Mouse (Mus musculus): Measurements from ENCODE around the gene Slc35e3. TPM values are rescaled to one million over a fixed set of nuclear protein-coding genes. Genes with fewer than 3 reads are reported as not detected.
"Not testable (repeated sequence)": the region's sequence is repeated elsewhere in the genome, so short reads cannot be mapped to it uniquely, and the experiment has no call there.

The Slc35e3 gene
- polyA plus RNA-seq, 1 experiment from 2014 or later: 26.9 TPM

DNA sequence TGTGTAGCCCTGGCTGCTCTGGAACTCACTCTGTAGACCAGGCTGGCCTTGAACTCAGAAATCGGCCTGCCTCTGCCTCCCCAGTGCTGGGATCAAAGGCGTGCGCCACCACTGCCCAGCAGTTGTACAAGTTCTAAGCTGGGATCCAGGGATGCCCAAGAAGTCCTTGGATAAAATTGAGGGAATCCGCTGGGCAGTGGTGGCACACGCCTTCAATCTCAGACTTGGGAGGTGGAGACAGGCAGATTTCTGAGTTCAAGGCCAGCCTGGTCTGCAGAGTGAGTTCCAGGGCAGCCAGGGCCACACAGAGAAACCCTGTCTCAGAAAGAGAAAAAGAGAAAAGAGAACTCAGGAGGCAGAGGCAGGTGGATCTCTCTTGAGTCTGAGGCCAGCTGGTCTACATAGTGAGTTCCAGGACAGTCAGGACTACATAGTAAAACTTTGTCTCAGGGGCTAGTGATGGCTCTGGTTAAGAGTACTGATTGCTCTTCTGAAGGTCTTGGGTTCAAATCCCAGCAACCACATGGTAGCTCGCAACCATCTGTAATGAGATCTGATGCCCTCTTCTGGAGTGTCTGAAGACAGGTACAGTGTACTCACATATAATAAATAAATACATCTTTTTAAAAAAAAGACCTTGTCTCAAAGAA, 41.7 kb downstream of the Slc35e3 start:
- WGBS: over 99% methylated on average over 6 of the region's 6 CpGs
- H3K27ac ChIP-seq (replicated peaks): not testable (repeated sequence)
- peaks cover 58% of the 10 kb centered on the region for H3K36me3 ChIP-seq

DNA sequence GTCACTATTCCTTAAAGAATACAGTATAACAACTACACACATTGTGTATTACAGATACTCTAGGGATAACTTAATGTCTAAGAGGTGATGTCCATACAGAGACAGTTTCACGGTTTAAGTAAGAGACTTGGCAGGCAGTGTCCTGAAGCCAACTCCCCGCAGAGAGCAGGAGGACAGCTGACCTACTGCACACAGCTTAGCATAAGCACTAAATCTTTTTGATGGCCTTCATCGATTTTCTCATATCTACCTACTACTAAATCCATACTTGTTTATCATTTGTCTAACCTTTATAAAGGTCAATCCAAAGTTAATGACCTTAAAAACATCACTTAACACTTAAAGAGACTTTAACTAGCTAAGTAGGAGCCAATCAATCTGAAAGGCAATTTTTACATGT, 42.7 kb downstream of the Slc35e3 start:
- Histone ChIP-seq H3K4me2 (no peak overlapping the region), H3K9ac (replicated peaks) (no peak overlapping the region), H3K9me3 (replicated peaks) (no peaks in the 10 kb centered on the region), H3K27me3 (replicated peaks) (no peaks in the 10 kb centered on the region), H3K27ac (replicated peaks) (no peak overlapping the region), H3K4me1 (peaks cover 13% of the 10 kb centered on the region), H3K36me3 (peaks cover 66% of the 10 kb centered on the region), H3K4me3 (replicated peaks) (no peak overlapping the region)
- 86% methylated on average over 3 of the region's 3 CpGs for WGBS
- ATAC-seq (ENCODE audit: low FRiP score): no peak

More for the DNA sequence above, 41.7 kb downstream of the Slc35e3 start:
- H3K9me3 ChIP-seq (replicated peaks); H3K9ac ChIP-seq (replicated peaks); ATAC-seq (ENCODE audit: low FRiP score); H3K27me3 ChIP-seq (replicated peaks); H3K4me3 ChIP-seq (replicated peaks); H3K4me2 ChIP-seq: not testable (repeated sequence)
- H3K4me1 ChIP-seq: peaks cover 22% of the 10 kb centered on the region

DNA sequence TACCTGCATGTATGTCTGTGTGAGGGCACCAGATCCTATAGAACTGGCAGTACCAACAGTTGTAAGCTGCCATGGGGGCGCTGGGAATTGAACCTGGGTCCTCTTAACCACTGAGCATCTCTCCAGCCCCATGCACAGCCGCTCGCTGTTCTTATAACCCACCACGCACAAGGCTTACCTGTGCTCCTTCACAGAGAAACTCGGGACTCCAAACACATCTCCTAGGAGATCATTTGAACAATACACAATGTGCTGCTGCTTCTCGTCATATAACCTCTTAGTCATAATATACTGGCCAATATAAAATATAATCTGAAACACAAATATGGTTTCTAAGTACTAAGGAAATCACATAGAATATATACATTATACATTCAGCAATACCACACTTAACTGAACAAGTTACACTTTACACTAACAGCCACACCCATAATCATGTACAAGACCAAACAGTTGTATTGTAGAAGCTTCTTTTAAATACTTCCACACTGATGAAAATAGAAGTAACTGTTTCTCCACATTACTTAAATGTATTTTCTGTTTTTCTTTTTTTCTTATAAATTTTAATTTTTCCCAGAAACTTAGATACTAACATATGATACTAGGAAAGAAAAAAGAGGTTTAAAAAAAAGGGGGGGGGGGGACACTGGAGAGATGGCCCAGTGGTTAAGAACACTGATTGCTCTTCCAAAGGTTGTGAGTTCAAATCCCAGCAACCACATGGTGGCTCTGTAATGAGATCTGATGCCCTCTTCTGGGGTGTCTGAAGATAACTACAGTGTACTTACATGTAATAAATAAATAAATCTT, 43.9 kb downstream of the Slc35e3 start:
- Histone ChIP-seq H3K9ac (replicated peaks) (no peak overlapping the region), H3K4me3 (replicated peaks) (no peak overlapping the region), H3K27ac (replicated peaks) (no peak overlapping the region), H3K36me3 (peaks cover 76% of the 10 kb centered on the region), H3K9me3 (replicated peaks) (no peaks in the 10 kb centered on the region), H3K4me1 (peaks cover 11% of the 10 kb centered on the region), H3K4me2 (no peak overlapping the region), H3K27me3 (replicated peaks) (no peaks in the 10 kb centered on the region)
- WGBS: 94% methylated on average over 6 of the region's 6 CpGs
- no peak for ATAC-seq (ENCODE audit: low FRiP score)

DNA sequence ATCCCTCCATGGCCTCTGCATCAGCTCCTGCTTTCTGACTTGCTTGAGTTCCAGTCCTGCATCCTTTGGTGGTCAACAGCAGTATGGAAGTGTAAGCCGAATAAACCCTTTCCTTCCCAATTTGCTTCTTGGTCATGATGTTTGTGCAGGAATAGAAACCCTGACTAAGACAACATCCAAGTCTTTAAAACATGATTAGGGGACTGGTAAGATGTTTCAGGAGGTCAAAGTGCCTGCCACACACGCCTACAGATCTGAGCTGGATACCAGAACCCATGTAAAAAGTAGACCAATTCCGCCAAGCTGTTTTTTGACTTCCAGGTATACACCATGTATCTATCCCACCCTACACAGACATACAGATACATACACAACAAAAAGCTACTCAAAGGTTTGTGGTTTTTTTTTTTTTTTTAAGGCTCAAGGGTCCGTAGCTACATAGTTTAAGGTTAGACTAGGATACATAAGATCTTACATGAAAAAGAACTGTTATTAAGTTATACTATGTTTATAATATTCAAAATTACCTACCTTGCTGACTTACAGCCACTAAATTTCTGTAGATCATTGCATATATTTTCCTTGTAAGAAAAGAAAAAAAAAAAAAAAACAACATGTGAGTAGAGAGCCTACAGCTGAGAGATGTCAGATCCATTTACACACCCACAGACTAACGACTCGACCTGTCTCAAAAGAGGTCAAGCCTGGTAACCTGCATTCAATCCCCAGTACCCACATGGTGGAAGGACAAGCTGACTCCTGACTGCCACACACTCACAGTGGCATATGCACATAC, 44.9 kb downstream of the Slc35e3 start:
- no peak for ATAC-seq (ENCODE audit: low FRiP score)

DNA sequence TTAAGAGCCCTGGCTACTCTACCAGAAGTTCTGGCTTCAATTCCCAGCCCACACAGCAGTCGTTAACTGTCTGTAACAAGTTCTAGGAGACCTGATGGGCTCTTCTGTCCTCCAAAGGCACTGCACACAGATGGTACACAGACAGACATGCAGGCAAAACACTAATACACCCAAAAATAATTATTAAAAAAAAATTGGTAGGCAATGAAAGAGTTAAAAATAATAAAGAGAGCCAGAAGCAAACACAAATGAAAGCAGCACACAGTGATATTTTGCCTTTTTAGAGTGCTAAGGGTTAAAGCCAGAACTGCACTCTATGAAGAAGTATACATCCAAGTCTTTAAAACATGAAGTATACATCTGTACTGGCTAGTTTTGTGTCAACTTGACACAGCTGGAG, 45.7 kb downstream of the Slc35e3 start:
- WGBS: 88% methylated on average over 1 of the region's 1 CpGs
- peaks cover 88% of the 10 kb centered on the region for H3K36me3 ChIP-seq
- no peaks in the 10 kb centered on the region for H3K27me3 ChIP-seq (replicated peaks)
- no peak overlapping the region for H3K4me3 ChIP-seq (replicated peaks)
- no peak overlapping the region for H3K9ac ChIP-seq (replicated peaks)
- ATAC-seq (ENCODE audit: low FRiP score): no peak
- H3K9me3 ChIP-seq (replicated peaks): no peaks in the 10 kb centered on the region
- no peak overlapping the region for H3K4me2 ChIP-seq
- no peak overlapping the region for H3K27ac ChIP-seq (replicated peaks)
- H3K4me1 ChIP-seq: no peaks in the 10 kb centered on the region

More for the DNA sequence above, 44.9 kb downstream of the Slc35e3 start:
- Histone ChIP-seq H3K4me2 (no peak overlapping the region), H3K4me1 (peaks cover 1% of the 10 kb centered on the region; the same call in 1 of the 2 replicates), H3K9me3 (replicated peaks) (no peaks in the 10 kb centered on the region), H3K36me3 (peaks cover 82% of the 10 kb centered on the region), H3K27me3 (replicated peaks) (no peaks in the 10 kb centered on the region), H3K27ac (replicated peaks) (no peak overlapping the region), H3K4me3 (replicated peaks) (no peak overlapping the region), H3K9ac (replicated peaks) (no peak overlapping the region)
- 95% methylated on average over 6 of the region's 6 CpGs for WGBS

DNA sequence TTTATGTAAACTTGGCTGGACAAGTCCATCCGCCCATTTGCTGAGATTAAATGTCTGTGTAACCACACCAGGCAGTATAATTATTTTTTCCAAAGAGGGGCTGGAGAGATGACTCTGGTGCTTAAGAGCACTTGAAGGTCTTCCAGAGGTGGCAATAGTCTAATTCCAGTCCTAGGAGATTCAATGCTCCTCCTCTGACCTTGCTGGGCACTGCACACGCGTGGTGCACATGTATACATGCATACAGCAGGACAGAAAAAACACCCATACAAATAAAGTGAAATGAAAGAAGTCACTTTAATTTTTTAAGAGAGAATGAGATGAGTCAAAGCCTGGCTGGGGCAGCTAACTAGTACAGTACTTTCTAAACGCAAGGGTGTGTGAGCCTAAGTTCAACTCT, 46.3 kb downstream of the Slc35e3 start:
- no peak overlapping the region for H3K9ac ChIP-seq (replicated peaks)
- H3K4me3 ChIP-seq (replicated peaks): no peak overlapping the region
- H3K4me2 ChIP-seq: no peak overlapping the region
- no peaks in the 10 kb centered on the region for H3K4me1 ChIP-seq
- no peaks in the 10 kb centered on the region for H3K27me3 ChIP-seq (replicated peaks)
- H3K27ac ChIP-seq (replicated peaks): no peak overlapping the region
- no peaks in the 10 kb centered on the region for H3K9me3 ChIP-seq (replicated peaks)
- no peak for ATAC-seq (ENCODE audit: low FRiP score)
- 95% methylated on average over 4 of the region's 4 CpGs for WGBS
- peaks cover 88% of the 10 kb centered on the region for H3K36me3 ChIP-seq

DNA sequence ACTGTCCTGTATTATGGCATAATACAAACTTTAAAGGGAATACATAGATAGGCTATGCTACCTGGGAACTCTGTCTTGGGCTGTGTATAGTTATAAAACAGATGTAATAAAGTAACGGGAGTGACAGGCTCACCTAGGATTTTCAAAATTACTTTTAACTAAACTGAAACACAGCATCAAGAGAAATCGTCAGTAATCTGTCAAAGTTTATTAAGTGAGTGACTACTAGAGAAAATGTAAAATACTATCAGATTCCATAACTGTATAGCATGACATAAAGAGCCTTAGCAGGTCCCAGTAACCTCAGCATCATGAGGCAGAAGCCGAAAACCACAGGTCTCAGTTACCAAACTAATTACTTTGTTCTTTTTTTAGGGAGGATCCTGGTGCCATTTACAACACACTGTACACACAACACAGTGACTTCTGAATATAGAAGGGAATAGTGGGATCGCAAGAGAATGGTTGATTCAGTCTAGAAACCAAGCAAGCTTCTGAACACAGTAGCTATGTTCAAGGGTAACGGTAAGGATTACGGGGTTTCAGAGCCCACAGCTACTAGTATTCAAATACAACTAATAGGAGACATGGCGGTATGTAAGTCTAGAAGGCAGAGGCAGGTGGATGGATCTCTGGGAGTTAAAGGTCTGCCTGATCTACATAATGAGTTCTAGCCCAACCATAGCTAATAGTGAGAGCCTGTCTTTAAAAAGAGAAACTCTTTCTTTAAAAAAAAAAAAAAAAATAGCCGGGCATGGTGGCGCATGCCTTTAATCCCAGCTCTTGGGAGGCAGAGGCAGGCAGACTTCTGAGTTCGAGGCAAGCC, 47.6 kb downstream of the Slc35e3 start:
- no peaks in the 10 kb centered on the region for H3K4me1 ChIP-seq
- H3K27me3 ChIP-seq (replicated peaks): no peaks in the 10 kb centered on the region
- no peak overlapping the region for H3K4me3 ChIP-seq (replicated peaks)
- H3K36me3 ChIP-seq: peaks cover 87% of the 10 kb centered on the region
- no peak overlapping the region for H3K4me2 ChIP-seq
- no peak overlapping the region for H3K27ac ChIP-seq (replicated peaks)
- no peak for ATAC-seq (ENCODE audit: low FRiP score)
- H3K9ac ChIP-seq (replicated peaks): no peak overlapping the region
- 96% methylated on average over 10 of the region's 10 CpGs for WGBS
- H3K9me3 ChIP-seq (replicated peaks): no peaks in the 10 kb centered on the region

DNA sequence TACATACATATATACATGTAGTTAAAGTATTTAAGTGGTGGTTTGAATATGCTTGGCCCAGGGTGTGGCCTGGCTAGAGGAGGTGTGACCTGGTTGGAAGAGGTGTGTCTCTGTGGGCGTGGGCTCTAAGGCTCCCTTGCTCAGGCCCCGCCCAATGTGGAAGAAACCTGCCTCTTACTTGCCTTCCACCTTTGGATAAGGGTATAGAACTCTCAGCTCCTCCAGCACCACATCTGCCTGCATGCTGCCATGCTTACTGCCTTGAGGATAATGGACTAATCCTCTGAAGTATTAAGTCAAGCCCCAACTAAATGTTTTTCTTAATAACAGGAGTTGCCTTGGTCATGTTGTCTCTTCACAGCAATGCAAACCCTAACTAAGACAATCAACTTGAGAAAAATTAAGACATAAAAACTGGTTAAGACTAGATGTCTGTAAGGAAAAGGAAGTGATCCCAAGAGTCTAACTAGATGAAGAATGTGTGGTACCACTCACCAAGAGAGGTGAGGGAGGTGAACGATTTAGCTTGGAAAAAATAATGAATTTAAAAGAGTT, 48.5 kb downstream of the Slc35e3 start:
- 95% methylated on average over 3 of the region's 3 CpGs for WGBS
- Histone ChIP-seq H3K4me3 (replicated peaks) (no peak overlapping the region), H3K27me3 (replicated peaks) (no peaks in the 10 kb centered on the region), H3K4me1 (no peaks in the 10 kb centered on the region), H3K9me3 (replicated peaks) (no peaks in the 10 kb centered on the region), H3K36me3 (peaks cover 85% of the 10 kb centered on the region), H3K4me2 (no peak overlapping the region), H3K9ac (replicated peaks) (no peak overlapping the region), H3K27ac (replicated peaks) (no peak overlapping the region)
- no peak for ATAC-seq (ENCODE audit: low FRiP score)

DNA sequence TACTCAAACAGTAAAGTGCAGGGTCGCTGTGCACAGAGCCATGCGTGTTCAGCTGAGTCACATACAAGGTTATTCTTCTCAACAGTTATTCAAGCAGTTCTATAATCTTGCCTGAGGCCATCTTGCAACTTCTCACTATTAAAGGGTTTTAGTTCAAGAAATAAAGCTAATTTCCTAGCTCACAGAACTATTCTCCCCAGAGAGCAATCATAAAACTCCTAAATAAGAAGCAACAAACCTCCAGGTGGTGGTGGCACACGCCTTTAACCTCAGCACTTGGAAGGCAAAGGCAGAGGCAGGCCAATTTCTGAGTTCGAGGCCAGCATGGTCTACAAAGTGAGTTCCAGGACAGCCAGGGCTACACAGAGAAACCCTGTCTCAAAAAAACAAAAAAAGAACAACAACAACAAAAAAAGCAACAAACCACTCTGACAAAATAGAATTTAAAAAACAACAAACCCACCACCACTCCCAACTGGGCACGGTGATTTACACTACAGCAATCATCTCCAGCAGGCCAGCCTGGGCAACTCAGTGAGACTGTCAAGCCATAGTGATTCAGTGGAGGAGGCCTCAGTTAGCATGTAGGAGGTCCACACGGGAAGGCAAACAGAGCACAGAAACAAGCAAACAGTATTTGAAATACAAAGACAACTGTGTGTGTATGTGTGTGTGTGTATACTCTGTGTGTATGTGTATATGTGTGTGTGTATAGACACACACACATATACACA, 49.2 kb downstream of the Slc35e3 start:
- Histone ChIP-seq H3K4me3 (replicated peaks) (no peak overlapping the region), H3K4me1 (no peaks in the 10 kb centered on the region), H3K9me3 (replicated peaks) (no peaks in the 10 kb centered on the region), H3K36me3 (peaks cover 90% of the 10 kb centered on the region), H3K27me3 (replicated peaks) (no peaks in the 10 kb centered on the region), H3K9ac (replicated peaks) (no peak overlapping the region), H3K4me2 (no peak overlapping the region), H3K27ac (replicated peaks) (no peak overlapping the region)
- ATAC-seq (ENCODE audit: low FRiP score): no peak
- WGBS: 92% methylated on average over 6 of the region's 6 CpGs

DNA sequence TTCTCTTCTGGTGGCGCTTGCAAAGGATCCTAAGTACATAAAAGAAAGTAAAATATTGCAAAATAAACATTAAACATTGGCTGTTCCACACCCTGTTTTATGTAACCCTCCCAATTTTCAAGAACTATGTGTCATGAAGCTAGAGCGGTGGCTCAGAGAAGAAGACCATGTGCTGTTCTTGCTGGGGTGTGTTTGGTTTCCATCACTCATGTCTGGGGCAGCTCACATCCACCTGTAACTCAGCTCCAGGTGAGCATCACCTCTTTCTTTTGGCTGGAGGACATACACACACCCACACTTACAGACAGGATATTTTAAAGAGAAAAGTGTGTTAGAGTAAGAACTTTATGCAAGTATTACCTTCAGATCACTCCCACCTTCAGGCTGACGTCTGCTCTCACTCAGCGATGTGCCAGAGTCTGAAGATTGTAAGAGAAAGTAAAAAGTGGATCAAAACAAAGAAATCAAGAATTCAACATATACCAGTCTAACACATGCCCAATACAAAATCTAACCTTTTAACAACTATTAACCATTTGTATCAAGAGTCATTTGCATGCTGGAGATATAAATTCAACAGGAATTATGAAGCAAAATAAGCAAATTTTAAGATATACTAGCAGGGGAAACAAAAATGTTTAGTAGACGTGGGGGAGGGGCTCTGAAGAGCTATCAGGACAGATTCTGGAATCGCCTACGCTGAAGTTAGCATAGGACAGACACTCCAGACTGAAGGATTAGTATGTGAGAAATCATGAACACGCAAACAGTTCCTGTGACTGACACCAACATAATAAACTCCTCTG, 49.9 kb downstream of the Slc35e3 start:
- ATAC-seq (ENCODE audit: low FRiP score): no peak
- H3K27me3 ChIP-seq (replicated peaks): no peaks in the 10 kb centered on the region
- H3K9me3 ChIP-seq (replicated peaks): no peaks in the 10 kb centered on the region
- H3K36me3 ChIP-seq: peaks cover 90% of the 10 kb centered on the region
- no peaks in the 10 kb centered on the region for H3K4me1 ChIP-seq
- H3K27ac ChIP-seq (replicated peaks): no peak overlapping the region
- 92% methylated on average over 8 of the region's 8 CpGs for WGBS
- no peak overlapping the region for H3K9ac ChIP-seq (replicated peaks)
- H3K4me3 ChIP-seq (replicated peaks): no peak overlapping the region
- H3K4me2 ChIP-seq: no peak overlapping the region
